Mouse (Mus musculus) brown adipose tissue, adult 24 weeks (tissue): ENCODE data around the gene Tbc1d8. TPM values are rescaled to one million over a fixed set of nuclear protein-coding genes. Genes with fewer than 3 reads are reported as not detected.

Experiments
- H3K27ac ChIP-seq: fragments of 200-500 bp; replicated peaks from 2 replicates; pipeline ENCODE4 v1.5.1; 2012; ENCODE audit warnings: low read depth, mild to moderate bottlenecking, low read length
- H3K4me1 ChIP-seq: fragments of 200-500 bp; 2 replicates; pipeline ENCODE4 v1.6.1; 2012; ENCODE audit warnings: low read length, mixed read lengths; ENCODE audit not compliant: control insufficient read depth, insufficient read depth, insufficient read length
- H3K4me3 ChIP-seq: fragments of 200-500 bp; 2 replicates; pipeline ENCODE4 v1.5.1; 2012; ENCODE audit warnings: low read depth, mild to moderate bottlenecking, low read length, moderate library complexity; ENCODE audit not compliant: insufficient read depth
- polyA plus RNA-seq: library from polyadenylated mRNA; stranded (reverse); fragments of >200 nt; gene quantifications from 2 replicates; pipeline ENCODE4 v1.2.4, GENCODE M21; 2012; ENCODE audit not compliant: missing spikeins, insufficient read depth, insufficient read length

Tbc1d8 gene
- polyA plus RNA-seq, 1 experiment = 8.5 TPM

- Histone ChIP-seq H3K4me3 (no peak overlapping the region), H3K4me1 (no peaks in the 10 kb centered on the region), H3K27ac (no peak overlapping the region)
Measured at GRCm38 (mm10) chr1:39497748-39498147, 19.2 kb upstream of the Tbc1d8 start.

DNA sequence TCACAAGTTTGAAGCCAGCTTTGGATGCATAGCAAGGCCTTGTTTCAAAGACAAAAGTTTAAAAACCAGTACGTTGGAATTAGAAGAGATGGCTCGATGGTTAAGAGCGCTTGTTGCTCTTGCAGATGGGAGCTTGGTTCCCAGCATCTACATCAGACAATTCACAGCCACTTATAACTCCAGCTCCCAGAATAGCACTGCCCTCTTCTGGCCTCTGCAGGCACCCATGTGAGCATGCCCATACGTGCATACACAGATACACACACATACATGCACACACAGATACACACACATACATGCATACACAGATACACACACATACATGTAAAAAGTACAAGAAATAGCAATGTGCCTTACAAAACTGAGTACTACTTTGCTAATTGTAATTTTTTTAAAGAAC, 18.4 kb upstream of the Tbc1d8 start:
- H3K4me1 ChIP-seq = no peaks in the 10 kb centered on the region
- no peak overlapping the region for H3K4me3 ChIP-seq
- H3K27ac ChIP-seq = no peak overlapping the region

GRCm38 (mm10) chr1:39493664-39494063, 15.1 kb upstream of the Tbc1d8 start:
- Histone ChIP-seq H3K4me3 (no peak overlapping the region), H3K27ac (no peak overlapping the region), H3K4me1 (no peaks in the 10 kb centered on the region)

DNA sequence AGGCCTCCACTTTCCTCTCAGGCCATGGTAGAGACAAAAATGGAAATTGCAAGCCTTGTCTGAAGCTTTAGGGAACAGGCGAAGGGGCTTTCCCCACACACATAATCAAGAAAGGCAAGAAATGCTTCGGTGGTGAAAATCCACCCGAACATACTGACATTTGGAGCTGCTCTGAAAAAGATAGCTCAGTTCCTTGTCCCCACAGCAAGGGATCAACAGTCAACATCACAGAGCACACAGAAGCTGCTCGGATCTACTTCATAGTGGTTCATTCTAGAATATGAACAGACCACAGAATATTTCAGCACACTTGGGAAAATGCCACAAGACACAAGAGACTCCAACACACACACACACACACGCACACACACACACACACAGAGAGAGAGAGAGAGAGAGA, 14.6 kb upstream of the Tbc1d8 start:
- no peaks in the 10 kb centered on the region for H3K4me1 ChIP-seq
- no peak overlapping the region for H3K4me3 ChIP-seq
- H3K27ac ChIP-seq = 0 out of 2 replicates have a peak overlapping the region, but pooled peaks have one; percentile 18

DNA sequence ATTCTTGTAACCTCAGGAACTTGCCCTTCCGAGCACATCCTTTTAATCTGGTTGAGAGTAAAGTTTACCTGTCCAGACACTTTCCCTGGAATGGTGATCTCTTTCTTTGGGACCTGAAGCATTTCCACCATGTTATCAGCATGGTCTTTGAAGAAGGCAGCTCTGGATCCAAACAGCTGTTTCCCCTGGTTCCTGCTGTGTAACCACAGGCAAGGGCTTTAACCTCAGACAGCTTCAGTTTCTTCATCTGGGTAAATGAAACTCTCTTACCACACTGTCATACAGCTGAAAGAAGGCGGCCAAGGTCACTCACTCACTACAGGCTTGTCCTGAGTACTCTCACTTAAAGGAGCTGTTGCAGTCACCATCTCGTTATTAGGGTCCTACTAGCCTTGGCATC, 8.8 kb upstream of the Tbc1d8 start:
- no peak overlapping the region for H3K4me3 ChIP-seq
- no peaks in the 10 kb centered on the region for H3K4me1 ChIP-seq
- H3K27ac ChIP-seq = no peak overlapping the region

DNA sequence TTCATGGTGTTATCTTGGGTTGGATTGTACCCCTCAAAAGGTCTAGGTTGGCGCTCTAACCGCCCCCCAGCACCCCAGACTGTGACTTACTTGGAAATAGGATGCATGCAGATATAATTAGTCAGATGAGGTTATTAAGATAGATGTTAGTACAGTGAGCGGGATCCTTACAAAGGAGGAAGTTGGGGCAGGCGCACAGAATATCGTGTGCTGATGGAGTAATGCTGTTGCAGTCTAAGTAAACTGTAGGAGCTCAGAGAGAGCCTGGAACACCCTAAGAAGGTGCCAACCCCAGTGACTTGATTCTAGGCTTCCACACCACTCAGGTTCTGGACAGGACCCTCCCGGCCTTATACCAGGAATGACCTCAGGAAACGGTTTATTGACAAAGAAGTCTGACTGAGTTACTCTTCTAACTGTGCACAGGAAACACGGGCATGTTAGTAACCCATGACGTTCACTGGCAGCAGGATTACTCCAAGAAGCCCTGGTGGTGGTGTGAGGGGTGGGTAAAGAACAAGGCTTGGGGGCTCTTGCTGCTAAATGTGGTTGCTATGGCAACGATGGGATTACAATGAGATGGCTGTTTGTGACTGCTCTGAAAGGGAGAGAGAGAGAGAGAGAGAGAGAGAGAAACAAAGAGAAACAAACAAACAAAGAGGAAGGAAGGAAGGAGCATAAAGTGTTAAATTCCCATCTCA, 3.7 kb upstream of the Tbc1d8 start:
- Histone ChIP-seq H3K27ac (no peak overlapping the region), H3K4me3 (no peak overlapping the region), H3K4me1 (peaks cover 3% of the 10 kb centered on the region; the same call in 1 of the 2 replicates)

DNA sequence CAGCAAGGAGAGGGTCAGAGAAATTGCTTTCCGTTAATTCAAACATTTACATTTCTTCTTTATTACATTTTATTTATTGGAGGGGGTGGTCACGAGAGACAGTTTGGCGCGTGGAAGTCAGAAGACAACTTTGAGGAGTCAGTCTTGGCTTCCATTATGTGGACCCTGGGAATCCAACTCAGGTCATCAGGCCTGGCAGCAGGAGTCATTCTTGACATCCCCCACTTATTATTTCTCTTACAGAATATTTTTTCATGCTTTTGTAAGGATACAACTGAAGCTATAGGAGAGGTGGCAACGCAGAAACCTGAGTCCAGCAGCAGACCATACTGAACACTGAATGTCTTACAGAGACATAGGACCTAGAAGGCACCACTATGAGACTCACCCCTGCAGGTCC, 699 bp upstream of the Tbc1d8 start:
- peaks cover 6% of the 10 kb centered on the region; the same call in 1 of the 2 replicates for H3K4me1 ChIP-seq
- H3K4me3 ChIP-seq = no peak overlapping the region
- no peak overlapping the region for H3K27ac ChIP-seq

DNA sequence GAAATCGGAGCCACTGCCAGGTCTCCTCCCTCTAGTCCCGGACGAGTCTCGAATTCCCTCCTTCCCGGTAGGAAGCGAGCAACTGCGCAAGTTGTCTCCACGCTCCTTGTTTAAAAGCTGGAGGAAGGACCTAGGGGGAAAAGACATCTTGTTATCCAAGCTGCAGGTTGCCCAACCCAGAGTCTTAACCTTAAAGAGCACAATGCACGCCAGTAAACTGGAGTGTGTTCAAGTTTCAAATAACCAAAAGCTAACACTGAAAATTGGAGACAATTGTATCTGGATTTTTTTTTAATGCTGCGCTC, 293 bp upstream of the Tbc1d8 start:
- peaks cover 6% of the 10 kb centered on the region; the same call in 1 of the 2 replicates for H3K4me1 ChIP-seq
- H3K4me3 ChIP-seq = peak overlapping the region; percentile 59
- peak overlapping the region; percentile 22 for H3K27ac ChIP-seq

DNA sequence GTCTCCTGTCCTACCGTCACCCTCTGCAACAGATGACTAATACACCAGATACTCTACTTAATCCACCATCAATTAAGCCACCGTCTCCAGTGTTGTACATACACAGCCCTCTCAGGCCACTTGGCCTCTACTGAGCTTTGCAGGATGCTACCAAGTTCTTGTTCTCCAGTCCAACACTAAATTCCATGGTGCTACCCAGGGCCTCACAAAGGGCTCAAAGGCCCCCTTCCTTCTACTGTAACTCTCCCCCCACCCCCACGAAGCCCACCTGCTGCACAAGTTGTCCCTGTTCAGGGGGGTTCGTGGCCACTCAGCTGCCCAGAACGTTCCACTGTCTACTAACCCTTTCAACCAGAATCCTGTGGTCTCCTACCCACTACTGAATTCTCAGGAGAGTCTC, 1.5 kb downstream of the Tbc1d8 start:
- Histone ChIP-seq H3K4me1 (peaks cover 6% of the 10 kb centered on the region; the same call in 1 of the 2 replicates), H3K27ac (no peak overlapping the region), H3K4me3 (peak overlapping the region; percentile 92; the same call in 1 of the 2 replicates)

DNA sequence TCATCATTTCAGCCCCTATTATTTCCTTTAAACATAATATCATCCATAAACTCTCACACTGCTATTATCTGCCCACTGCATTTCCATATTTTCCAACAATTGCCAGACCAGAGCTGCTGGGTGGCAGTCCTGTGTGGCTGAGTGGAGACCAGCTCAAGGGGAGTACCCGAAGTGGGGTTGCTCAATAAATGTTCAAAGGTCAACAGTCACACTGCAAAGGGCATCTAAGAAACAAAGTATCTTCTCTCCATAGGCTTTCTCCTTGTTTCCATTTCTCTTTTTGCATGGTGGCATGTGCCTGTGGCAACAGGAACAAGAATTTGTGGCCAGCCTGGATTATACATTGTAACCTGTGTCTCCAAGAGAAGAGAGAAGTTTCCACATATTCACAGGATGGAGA, 2.2 kb downstream of the Tbc1d8 start:
- Histone ChIP-seq H3K27ac (no peak overlapping the region), H3K4me3 (no peak overlapping the region), H3K4me1 (peaks cover 6% of the 10 kb centered on the region; the same call in 1 of the 2 replicates)

DNA sequence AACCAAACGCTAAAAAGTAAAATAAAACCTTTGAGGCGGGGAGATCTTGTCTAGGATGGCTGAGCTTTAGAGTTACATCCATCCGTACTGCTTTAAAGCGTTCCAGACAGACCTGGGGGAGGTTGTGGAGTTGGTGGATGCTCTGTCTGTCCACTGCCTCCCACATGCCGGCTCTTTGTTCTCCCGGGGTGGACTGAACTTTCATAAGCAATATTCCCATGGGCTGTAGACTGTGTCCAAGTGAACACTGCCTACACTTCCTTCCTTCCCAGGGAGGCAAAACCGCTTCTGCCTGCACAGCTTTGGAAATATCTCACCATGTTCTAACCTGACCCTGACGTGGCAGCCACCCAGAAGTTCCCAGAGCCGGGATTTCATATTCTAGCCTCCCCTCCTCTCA, 4.0 kb downstream of the Tbc1d8 start:
- Histone ChIP-seq H3K4me1 (peaks cover 6% of the 10 kb centered on the region; the same call in 1 of the 2 replicates), H3K27ac (no peak overlapping the region), H3K4me3 (no peak overlapping the region)

DNA sequence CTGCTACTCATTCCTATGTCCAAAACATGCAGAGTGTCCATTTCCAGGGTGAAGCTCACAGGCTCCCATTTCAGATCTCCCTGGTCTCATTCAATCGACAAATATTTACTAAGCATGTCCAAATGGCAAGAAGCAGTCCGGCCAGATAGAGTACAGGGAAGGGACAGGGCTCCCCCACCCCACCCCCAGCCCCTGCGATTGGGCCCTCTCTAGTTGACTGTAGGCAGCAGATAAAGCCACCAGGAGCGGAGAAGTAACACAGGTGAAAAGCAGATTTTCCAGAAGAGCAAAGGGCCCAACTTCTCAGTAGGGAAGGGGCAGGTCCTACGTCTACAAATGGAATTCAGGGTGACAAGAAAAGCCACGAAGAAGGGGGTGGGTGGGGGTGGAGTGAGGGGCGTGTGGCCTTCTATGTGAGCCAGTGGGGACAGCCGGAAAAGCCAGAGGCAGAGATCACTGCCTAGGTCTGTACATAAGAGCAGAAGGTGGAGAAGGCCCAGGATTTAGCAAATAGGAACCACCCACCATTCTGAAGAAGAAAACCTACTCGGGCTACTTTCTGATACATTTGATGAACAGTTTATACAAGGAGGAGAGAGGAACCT, 7.2 kb downstream of the Tbc1d8 start:
- Histone ChIP-seq H3K4me1 (peaks cover 2% of the 10 kb centered on the region; the same call in 1 of the 2 replicates), H3K4me3 (no peak overlapping the region), H3K27ac (no peak overlapping the region)

DNA sequence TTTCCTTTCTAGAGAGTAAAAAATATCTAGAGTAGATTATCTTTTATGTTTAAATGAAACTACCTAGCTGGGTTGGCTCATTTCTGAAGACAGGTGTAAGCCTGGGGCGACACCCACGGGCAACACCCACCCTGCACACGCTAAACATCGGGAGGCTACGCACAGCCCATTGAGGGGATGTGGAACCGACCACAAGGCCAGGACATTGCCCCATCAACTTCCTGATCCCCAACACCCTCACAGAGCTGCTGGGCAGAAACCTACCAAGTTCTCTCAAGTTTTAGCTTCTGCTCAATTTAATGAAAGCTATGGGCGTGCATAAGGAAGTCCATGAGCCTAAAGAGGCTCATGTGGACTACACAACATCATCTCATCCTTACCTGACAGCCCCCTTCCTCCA, 9.6 kb downstream of the Tbc1d8 start:
- no peak overlapping the region for H3K4me3 ChIP-seq
- H3K27ac ChIP-seq = no peak overlapping the region

DNA sequence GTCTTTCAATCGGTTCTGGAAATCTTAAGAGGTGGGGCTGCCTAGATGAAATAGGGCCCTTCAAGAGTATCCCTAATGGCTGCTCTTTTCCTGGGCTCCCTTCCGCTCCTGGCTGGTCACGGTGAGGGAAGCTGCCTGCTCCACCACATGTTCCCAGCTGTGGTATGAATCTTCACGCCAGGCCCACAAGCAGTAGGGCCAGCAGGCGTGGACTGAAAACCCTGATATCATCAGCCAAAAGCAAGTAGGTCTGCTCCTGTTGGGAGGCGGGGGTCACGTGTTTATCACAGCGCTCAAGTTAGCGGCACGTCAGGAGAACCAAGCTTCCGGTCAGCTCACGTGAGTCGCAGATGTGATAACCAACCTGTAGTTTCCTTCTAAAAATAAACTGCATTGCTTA, 12.0 kb downstream of the Tbc1d8 start:
- no peak overlapping the region for H3K27ac ChIP-seq

More for the DNA sequence above, 9.6 kb downstream of the Tbc1d8 start:
- H3K4me1 ChIP-seq = peaks cover 4% of the 10 kb centered on the region

DNA sequence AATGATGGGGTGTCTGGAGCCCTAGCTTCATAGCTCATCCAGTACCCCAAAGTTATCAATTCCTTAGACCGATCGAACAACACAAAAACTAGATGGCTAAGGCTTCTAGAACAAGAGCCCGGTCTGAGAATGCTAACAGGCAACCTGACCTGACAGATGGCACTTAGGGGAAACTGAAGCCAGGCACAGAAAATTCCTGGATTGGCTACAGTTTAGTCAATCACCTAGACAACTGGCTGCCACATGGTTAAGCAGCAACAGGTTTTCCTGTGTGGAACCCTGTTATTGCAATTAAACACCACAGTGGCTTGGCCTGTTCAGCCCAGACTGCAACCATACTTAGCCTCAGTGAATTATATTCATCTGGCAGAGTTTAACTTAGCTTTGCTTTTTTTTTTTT, 13.8 kb downstream of the Tbc1d8 start:
- Histone ChIP-seq H3K27ac (no peak overlapping the region), H3K4me1 (peaks cover 6% of the 10 kb centered on the region), H3K4me3 (no peak overlapping the region)

More for the DNA sequence above, 12.0 kb downstream of the Tbc1d8 start:
- Histone ChIP-seq H3K4me3 (no peak overlapping the region), H3K4me1 (peaks cover 6% of the 10 kb centered on the region)

DNA sequence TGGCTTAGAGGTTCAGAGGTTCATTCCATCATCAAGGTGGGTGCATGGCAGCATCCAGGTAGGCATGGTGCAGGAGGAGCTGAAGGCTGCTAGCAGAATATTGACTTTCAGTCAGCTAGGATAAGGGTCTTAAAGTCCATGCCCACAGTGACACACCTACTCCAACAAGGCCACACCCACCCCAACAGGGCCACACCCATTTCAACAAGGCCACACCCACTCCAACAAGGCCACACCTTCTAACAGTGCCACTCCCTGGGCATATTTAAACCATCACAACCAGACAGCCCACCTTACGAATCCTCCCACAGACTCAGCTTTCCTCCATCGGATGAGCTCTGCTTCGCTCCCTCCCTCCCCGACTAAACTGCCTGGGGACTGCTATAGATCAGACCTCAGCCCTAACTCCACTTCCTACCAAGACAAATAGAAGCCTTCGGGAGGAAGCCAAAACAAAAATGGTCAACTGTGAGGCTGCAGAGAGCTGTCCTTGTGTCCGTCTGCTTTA, 15.6 kb downstream of the Tbc1d8 start:
- no peak overlapping the region for H3K27ac ChIP-seq
- peaks cover 6% of the 10 kb centered on the region; the same call in 1 of the 2 replicates for H3K4me1 ChIP-seq
- no peak overlapping the region for H3K4me3 ChIP-seq
